Mouse (Mus musculus) megakaryocyte-erythroid progenitor cell, adult 5-6 weeks (primary cell): Measurements from ENCODE around the gene Zfp280b. TPM values are rescaled to one million over a fixed set of nuclear protein-coding genes. Genes with fewer than 3 reads are reported as not detected.

Experiments
- total RNA-seq, 2 experiments: library from RNA; stranded (forward) in 1 of 2; stranded (reverse) in 1 of 2; fragments of 200-1000, 215-1000 nt in 1 of 2; fragments of >200 nt in 1 of 2; fragmentation: Nextera tagmentation in 1 of 2; gene quantifications; 2 replicates each; pipeline ENCODE4 v1.2.3; 2014 to 2017

The Zfp280b gene
- total RNA-seq, 2 experiments from 2014 or later: 9.3 to 25.8 TPM

Other genes starting within 250 kb of the Zfp280b start
- 0.49 and 2.5 TPM in 2 replicates for gene Gstt1, start 234.1 kb upstream of the Zfp280b start, total RNA-seq (2014; fragmentation: Nextera tagmentation)
- 1.4 and 2.1 TPM in 2 replicates for gene Gstt1, start 234.1 kb upstream of the Zfp280b start, total RNA-seq (2017)
- not detected in 2 replicates for gene Gstt4, start 210.1 kb upstream of the Zfp280b start, total RNA-seq (2014; fragmentation: Nextera tagmentation)
- 0.65 TPM in 1 of 2 replicates, not detected in the other for gene Gstt4, start 210.1 kb upstream of the Zfp280b start, total RNA-seq (2017)
- gene Gstt2, start 195.2 kb upstream of the Zfp280b start, total RNA-seq (2014; fragmentation: Nextera tagmentation): 9.3 and 15.1 TPM in 2 replicates
- 10.0 and 24.9 TPM in 2 replicates for gene Gstt2, start 195.2 kb upstream of the Zfp280b start, total RNA-seq (2017)
- gene Mif, start 172.4 kb upstream of the Zfp280b start, total RNA-seq (2014; fragmentation: Nextera tagmentation): 591 and 602 TPM in 2 replicates
- 419 and 579 TPM in 2 replicates for gene Mif, start 172.4 kb upstream of the Zfp280b start, total RNA-seq (2017)
- gene Derl3, start 139.2 kb upstream of the Zfp280b start, total RNA-seq (2014; fragmentation: Nextera tagmentation): 1.7 TPM in 1 of 2 replicates, not detected in the other
- 0.69 TPM in 1 of 2 replicates, not detected in the other for gene Derl3, start 139.2 kb upstream of the Zfp280b start, total RNA-seq (2017)
- gene Smarcb1, start 111.0 kb upstream of the Zfp280b start, total RNA-seq (2014; fragmentation: Nextera tagmentation): 98.4 and 103 TPM in 2 replicates
- gene Smarcb1, start 111.0 kb upstream of the Zfp280b start, total RNA-seq (2017): 54.5 and 69.3 TPM in 2 replicates
- gene Chchd10, start 99.5 kb upstream of the Zfp280b start, total RNA-seq (2014; fragmentation: Nextera tagmentation): 177 and 314 TPM in 2 replicates
- 74.0 and 119 TPM in 2 replicates for gene Chchd10, start 99.5 kb upstream of the Zfp280b start, total RNA-seq (2017)
- gene Mmp11, start 96.2 kb upstream of the Zfp280b start, total RNA-seq (2014; fragmentation: Nextera tagmentation): 0.96 and 1.9 TPM in 2 replicates
- gene Mmp11, start 96.2 kb upstream of the Zfp280b start, total RNA-seq (2017): not detected in 2 replicates
- gene Gm867, start 92.0 kb upstream of the Zfp280b start, total RNA-seq (2014; fragmentation: Nextera tagmentation): 1.8 and 3.6 TPM in 2 replicates
- not detected in 2 replicates for gene Gm867, start 92.0 kb upstream of the Zfp280b start, total RNA-seq (2017)
- gene Vpreb3, start 89.6 kb upstream of the Zfp280b start, total RNA-seq (2014; fragmentation: Nextera tagmentation): 6.1 and 35.6 TPM in 2 replicates
- not detected in 2 replicates for gene Vpreb3, start 89.6 kb upstream of the Zfp280b start, total RNA-seq (2017)
- gene Gm5134, start 78.1 kb upstream of the Zfp280b start, total RNA-seq (2014; fragmentation: Nextera tagmentation): 0.12 and 1.4 TPM in 2 replicates
- 0.38 TPM in 1 of 2 replicates, not detected in the other for gene Gm5134, start 78.1 kb upstream of the Zfp280b start, total RNA-seq (2017)
- not detected in 2 replicates for gene Slc5a4b, start 78.3 kb downstream of the Zfp280b start, total RNA-seq (2014; fragmentation: Nextera tagmentation)
- gene Slc5a4b, start 78.3 kb downstream of the Zfp280b start, total RNA-seq (2017): not detected in 2 replicates
- gene Slc5a4a, start 114.8 kb downstream of the Zfp280b start, total RNA-seq (2014; fragmentation: Nextera tagmentation): not detected in 2 replicates
- gene Slc5a4a, start 114.8 kb downstream of the Zfp280b start, total RNA-seq (2017): not detected in 2 replicates
- gene Prmt2, start 205.2 kb downstream of the Zfp280b start, total RNA-seq (2014; fragmentation: Nextera tagmentation): 0.59 and 2.0 TPM in 2 replicates
- 0.42 and 3.7 TPM in 2 replicates for gene Prmt2, start 205.2 kb downstream of the Zfp280b start, total RNA-seq (2017)
- not detected in 2 replicates for gene S100b, start 221.2 kb downstream of the Zfp280b start, total RNA-seq (2014; fragmentation: Nextera tagmentation)
- gene S100b, start 221.2 kb downstream of the Zfp280b start, total RNA-seq (2017): not detected in 2 replicates